8 mouse cellular contexts compared by ENCODE assay signal in the genomic region with DNA sequence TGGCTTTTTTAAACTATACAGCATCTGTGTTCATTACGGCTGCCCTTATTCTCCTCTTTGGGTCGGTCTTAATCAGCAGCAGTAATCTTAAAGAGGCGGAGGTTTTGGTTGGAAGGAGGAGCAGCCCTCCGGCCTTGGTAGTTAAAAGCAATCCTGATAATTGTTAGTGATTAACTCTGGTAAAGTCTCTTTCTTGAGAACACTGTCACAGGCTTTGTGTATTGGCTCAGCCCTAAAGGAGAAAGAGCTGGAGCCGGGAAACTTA. TPM values are rescaled to one million over a fixed set of nuclear protein-coding genes. Genes with fewer than 3 reads are reported as not detected.
DNase-seq lines count a peak whose midpoint lies in the region; ATAC-seq and TF ChIP-seq lines count a peak whose summit lies in the region.

No protein-coding gene starts in this region.

- no peak for TF ChIP-seq CTCF in bone marrow, adult 2 months (IDR thresholded peaks at IDR 0.05; ENCODE audit: control insufficient read depth, insufficient read depth, low read length)

- no peak for TF ChIP-seq POLR2A in bone marrow, adult 2 months (IDR thresholded peaks at IDR 0.05; ENCODE audit: borderline replicate concordance, control insufficient read depth, low read depth, low read length)

- peaks cover 46% of the 10 kb centered on the region for H3K4me1 ChIP-seq in heart, embryonic 15.5 days (replicated peaks)
- peaks cover 3% of the 10 kb centered on the region; the same call in 1 of the 2 replicates for H3K4me1 ChIP-seq in bone marrow, adult 2 months (ENCODE audit: control insufficient read depth, insufficient read depth, low read length)
- peaks cover 55% of the 10 kb centered on the region for H3K4me1 ChIP-seq in hindbrain, embryonic 14.5 days (replicated peaks; ENCODE audit: control insufficient read depth, insufficient read depth, low read length)
- peaks cover 49% of the 10 kb centered on the region for H3K4me1 ChIP-seq in midbrain, embryonic 15.5 days

- H3K27ac ChIP-seq in heart, embryonic 15.5 days = peak overlapping the region; percentile 73
- H3K27ac ChIP-seq in bone marrow, adult 2 months (ENCODE audit: control insufficient read depth, insufficient read depth, low read depth, low read length, poor library complexity) = peak overlapping the region; percentile 79; the same call in 1 of the 2 replicates
- peak overlapping the region; percentile 91 for H3K27ac ChIP-seq in hindbrain, embryonic 14.5 days
- H3K27ac ChIP-seq in midbrain, embryonic 15.5 days = peak overlapping the region; percentile 94

- ATAC-seq in heart, embryonic 15.5 days (replicated peaks; ENCODE audit: insufficient number of reproducible peaks, insufficient read depth, low FRiP score, low read depth) = no peak
- ATAC-seq in hindbrain, embryonic 14.5 days (ENCODE audit: low FRiP score) = no peak
- ATAC-seq in midbrain, embryonic 15.5 days (replicated peaks) = no peak
- no peak for ATAC-seq in granulocyte monocyte progenitor cell, adult 5-6 weeks (replicated peaks; ENCODE audit: poor library complexity, severe bottlenecking)

- no peaks in the 10 kb centered on the region for H3K27me3 ChIP-seq in heart, embryonic 15.5 days
- no peaks in the 10 kb centered on the region for H3K27me3 ChIP-seq in hindbrain, embryonic 14.5 days (ENCODE audit: control insufficient read depth, insufficient read depth, low read length)
- H3K27me3 ChIP-seq in midbrain, embryonic 15.5 days (replicated peaks) = no peaks in the 10 kb centered on the region

- H3K4me3 ChIP-seq in heart, embryonic 15.5 days = peak overlapping the region; percentile 71
- H3K4me3 ChIP-seq in bone marrow, adult 2 months (replicated peaks; ENCODE audit: control insufficient read depth, low read depth, low read length) = peak overlapping the region; percentile 74
- peak overlapping the region; percentile 82 for H3K4me3 ChIP-seq in hindbrain, embryonic 14.5 days (replicated peaks; ENCODE audit: low read length)
- H3K4me3 ChIP-seq in midbrain, embryonic 15.5 days = peak overlapping the region; percentile 64

- DNase-seq in heart, adult 9 months (ENCODE audit: low spot score in 2 of 2) = no peak
- DNase-seq in hindbrain, embryonic 14.5 days (ENCODE audit: low spot score) = no peak
- no peak for DNase-seq in thymus, postnatal 4 days
- no peak for DNase-seq in B cell, adult 2 months

- 17% methylated on average over 5 of the region's 5 CpGs for whole genome bisulfite sequencing in heart, embryonic 15.5 days
- 11% methylated on average over 5 of the region's 5 CpGs for WGBS in bone marrow, adult 2 months
- 7% methylated on average over 5 of the region's 5 CpGs for WGBS in hindbrain, embryonic 14.5 days
- WGBS in midbrain, embryonic 15.5 days = 4% methylated on average over 5 of the region's 5 CpGs

- H3K9me3 ChIP-seq in heart, embryonic 15.5 days (replicated peaks) = no peaks in the 10 kb centered on the region
- H3K9me3 ChIP-seq in hindbrain, embryonic 14.5 days (ENCODE audit: control insufficient read depth, low read length) = no peaks in the 10 kb centered on the region
- no peaks in the 10 kb centered on the region for H3K9me3 ChIP-seq in midbrain, embryonic 15.5 days

- H3K4me2 ChIP-seq in heart, embryonic 15.5 days = peak overlapping the region; percentile 89
- H3K4me2 ChIP-seq in hindbrain, embryonic 14.5 days (replicated peaks) = peak overlapping the region; percentile 72
- H3K4me2 ChIP-seq in midbrain, embryonic 15.5 days = peak overlapping the region; percentile 74

- H3K9ac ChIP-seq in heart, embryonic 15.5 days = peak overlapping the region; percentile 77
- peak overlapping the region; percentile 85 for H3K9ac ChIP-seq in hindbrain, embryonic 14.5 days
- H3K9ac ChIP-seq in midbrain, embryonic 15.5 days = peak overlapping the region; percentile 82

- H3K36me3 ChIP-seq in heart, embryonic 15.5 days = no peaks in the 10 kb centered on the region
- no peaks in the 10 kb centered on the region for H3K36me3 ChIP-seq in hindbrain, embryonic 14.5 days (replicated peaks; ENCODE audit: control insufficient read depth, insufficient read depth)
- H3K36me3 ChIP-seq in midbrain, embryonic 15.5 days (replicated peaks) = no peaks in the 10 kb centered on the region

RNA-seq across cellular contexts. Expression of a gene that starts 21.6 kb away (rescaled TPM):
- 14.1 and 16.2 TPM in 2 replicates for polyA plus RNA-seq in heart, embryonic 15.5 days (2015; fragmentation: Nextera tagmentation; extraction: Ambion mirVana)
- polyA plus RNA-seq in bone marrow, adult 2 months (2011; ENCODE audit: insufficient read depth, insufficient read length, low replicate concordance, missing spikeins) = 5.3 and 12.3 TPM in 2 replicates
- 28.7 and 31.0 TPM in 2 replicates for polyA plus RNA-seq in hindbrain, embryonic 14.5 days (2014; fragmentation: Nextera tagmentation; extraction: Ambion mirVana)
- 33.0 and 33.4 TPM in 2 replicates for polyA plus RNA-seq in midbrain, embryonic 15.5 days (2015; fragmentation: Nextera tagmentation; extraction: Ambion mirVana)
- total RNA-seq in granulocyte monocyte progenitor cell, adult 5-6 weeks (2014; fragmentation: Nextera tagmentation) = 13.5 and 16.8 TPM in 2 replicates
- total RNA-seq in granulocyte monocyte progenitor cell, adult 5-6 weeks (2017) = 3.7 and 6.5 TPM in 2 replicates

RNA-seq across cellular contexts. Expression of a gene that starts 35.9 kb away (rescaled TPM):
- 21.1 and 24.5 TPM in 2 replicates for polyA plus RNA-seq in heart, embryonic 15.5 days (2015; fragmentation: Nextera tagmentation; extraction: Ambion mirVana)
- polyA plus RNA-seq in bone marrow, adult 2 months (2011; ENCODE audit: insufficient read depth, insufficient read length, low replicate concordance, missing spikeins) = 9.8 and 16.3 TPM in 2 replicates
- 30.3 and 32.6 TPM in 2 replicates for polyA plus RNA-seq in hindbrain, embryonic 14.5 days (2014; fragmentation: Nextera tagmentation; extraction: Ambion mirVana)
- 31.7 and 33.5 TPM in 2 replicates for polyA plus RNA-seq in midbrain, embryonic 15.5 days (2015; fragmentation: Nextera tagmentation; extraction: Ambion mirVana)
- 17.8 and 18.7 TPM in 2 replicates for total RNA-seq in granulocyte monocyte progenitor cell, adult 5-6 weeks (2014; fragmentation: Nextera tagmentation)
- total RNA-seq in granulocyte monocyte progenitor cell, adult 5-6 weeks (2017) = 27.4 and 32.0 TPM in 2 replicates

RNA-seq across cellular contexts. Expression of a gene that starts 49.3 kb away (rescaled TPM):
- polyA plus RNA-seq in heart, embryonic 15.5 days (2015; fragmentation: Nextera tagmentation; extraction: Ambion mirVana) = 30.8 and 42.8 TPM in 2 replicates
- 20.6 and 30.0 TPM in 2 replicates for polyA plus RNA-seq in bone marrow, adult 2 months (2011; ENCODE audit: insufficient read depth, insufficient read length, low replicate concordance, missing spikeins)
- polyA plus RNA-seq in hindbrain, embryonic 14.5 days (2014; fragmentation: Nextera tagmentation; extraction: Ambion mirVana) = 57.2 and 63.5 TPM in 2 replicates
- 101 and 107 TPM in 2 replicates for polyA plus RNA-seq in midbrain, embryonic 15.5 days (2015; fragmentation: Nextera tagmentation; extraction: Ambion mirVana)
- total RNA-seq in granulocyte monocyte progenitor cell, adult 5-6 weeks (2014; fragmentation: Nextera tagmentation) = 4.9 and 7.3 TPM in 2 replicates
- total RNA-seq in granulocyte monocyte progenitor cell, adult 5-6 weeks (2017) = 2.8 and 3.6 TPM in 2 replicates
